Mouse (Mus musculus): ENCODE results near the gene Atp10a. TPM values are rescaled to one million over a fixed set of nuclear protein-coding genes. Genes with fewer than 3 reads are reported as not detected.

The Atp10a gene
- polyA plus RNA-seq (2012; rRNA removed) = 0.58 and 0.60 TPM in 2 replicates
- 0.42 and 0.52 TPM in 2 replicates for polyA plus RNA-seq (2014; fragmentation: Nextera tagmentation; extraction: Ambion mirVana)

DNA sequence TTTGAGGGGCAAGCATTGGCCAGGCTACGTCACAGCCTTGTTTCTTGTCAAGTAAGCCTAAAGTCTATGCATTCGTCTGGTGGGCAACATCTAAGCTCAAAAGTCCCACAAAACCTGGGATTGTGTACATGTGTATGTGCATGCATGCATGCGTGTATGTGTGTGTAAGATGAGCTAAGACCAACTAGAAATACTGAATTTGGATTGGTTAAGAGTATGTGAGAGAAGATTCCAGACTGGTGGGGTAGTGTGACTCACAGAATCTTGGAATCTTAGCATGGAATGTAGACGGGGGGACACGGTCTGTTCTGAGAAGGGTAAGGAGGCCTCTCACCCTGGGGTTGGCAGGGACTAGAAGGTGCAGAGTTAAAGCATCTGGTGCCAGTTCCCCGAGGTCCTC lies at the start of gene Atp10a:
Gene Atp10a, plus strand, starts transcription at position 301 of the 400 bp plus-strand sequence.
- no peaks in the 10 kb centered on the region for H3K9me3 ChIP-seq (ENCODE audit: control insufficient read depth, low read length)
- H3K27me3 ChIP-seq (ENCODE audit: control insufficient read depth, insufficient read depth, low read length) = peaks cover 13% of the 10 kb centered on the region
- H3K9ac ChIP-seq (replicated peaks) = no peak within 1 kb of the TSS
- DNase-seq (ENCODE audit: low read depth in 3 of 3, low spot score in 3 of 3) = no peak
- WGBS (ENCODE audit: insufficient replicate concordance) = 57% methylated on average over 6 of the region's 6 CpGs
- ATAC-seq (ENCODE audit: insufficient read depth) = no peak
- TF ChIP-seq CTCF (IDR thresholded peaks at IDR 0.05; ENCODE audit: low read depth) (no peak), EP300 (IDR thresholded peaks at IDR 0.05; ENCODE audit: low read depth) (no peak)
- no peak within 1 kb of the TSS for H3K4me3 ChIP-seq (ENCODE audit: insufficient read depth in 1 of 2, low read depth in 2 of 2, low read length in 2 of 2)
- H3K27ac ChIP-seq = no peak within 1 kb of the TSS
- H3K4me1 ChIP-seq (replicated peaks; ENCODE audit: control insufficient read depth in 2 of 2, insufficient read depth in 2 of 2, low read length in 1 of 2) = peaks cover 0 to 2% of the 10 kb centered on the region in 2 experiments; a peak in 1 of 4 replicates
- H3K4me2 ChIP-seq (ENCODE audit: low read depth) = no peak within 1 kb of the TSS
- no peaks in the 10 kb centered on the region for H3K36me3 ChIP-seq (replicated peaks; ENCODE audit: control insufficient read depth, insufficient read depth, low read depth)

DNA sequence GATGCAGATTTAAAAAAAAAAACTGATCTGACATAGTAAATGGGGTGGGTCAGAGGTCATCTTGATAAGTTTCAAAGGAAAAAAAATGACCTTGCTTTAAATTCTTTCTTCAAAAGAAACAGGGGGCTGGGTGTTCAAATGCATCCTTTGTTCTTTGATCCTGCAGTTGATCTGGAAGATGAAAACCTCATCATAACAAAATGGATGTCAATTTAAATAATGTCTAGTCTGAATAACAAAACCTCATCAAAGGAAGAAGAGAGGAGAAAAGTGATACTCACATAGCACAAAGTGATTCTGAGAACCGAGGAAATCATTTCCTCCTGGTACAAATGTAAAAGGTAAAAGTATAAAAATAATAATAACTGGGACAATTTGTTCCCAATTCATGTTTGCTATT lies 37.9 kb upstream of the Atp10a start:
- 49% methylated on average over 1 of the region's 1 CpGs for whole genome bisulfite sequencing (ENCODE audit: insufficient replicate concordance)
- DNase-seq (ENCODE audit: low read depth in 3 of 3, low spot score in 3 of 3) = no peak
- H3K9ac ChIP-seq (replicated peaks) = no peak overlapping the region
- no peaks in the 10 kb centered on the region for H3K4me1 ChIP-seq (replicated peaks; ENCODE audit: control insufficient read depth in 2 of 2, insufficient read depth in 2 of 2, low read length in 1 of 2)
- TF ChIP-seq EP300 (IDR thresholded peaks at IDR 0.05; ENCODE audit: low read depth) = no peak
- no peak for TF ChIP-seq CTCF (IDR thresholded peaks at IDR 0.05; ENCODE audit: low read depth)
- H3K36me3 ChIP-seq (replicated peaks; ENCODE audit: control insufficient read depth, insufficient read depth, low read depth) = no peaks in the 10 kb centered on the region
- H3K4me3 ChIP-seq (ENCODE audit: insufficient read depth in 1 of 2, low read depth in 2 of 2, low read length in 2 of 2) = no peak overlapping the region
- H3K9me3 ChIP-seq (ENCODE audit: control insufficient read depth, low read length) = no peaks in the 10 kb centered on the region
- no peaks in the 10 kb centered on the region for H3K27me3 ChIP-seq (ENCODE audit: control insufficient read depth, insufficient read depth, low read length)
- H3K27ac ChIP-seq = no peak overlapping the region
- ATAC-seq (ENCODE audit: insufficient read depth) = no peak
- H3K4me2 ChIP-seq (ENCODE audit: low read depth) = no peak overlapping the region

DNA sequence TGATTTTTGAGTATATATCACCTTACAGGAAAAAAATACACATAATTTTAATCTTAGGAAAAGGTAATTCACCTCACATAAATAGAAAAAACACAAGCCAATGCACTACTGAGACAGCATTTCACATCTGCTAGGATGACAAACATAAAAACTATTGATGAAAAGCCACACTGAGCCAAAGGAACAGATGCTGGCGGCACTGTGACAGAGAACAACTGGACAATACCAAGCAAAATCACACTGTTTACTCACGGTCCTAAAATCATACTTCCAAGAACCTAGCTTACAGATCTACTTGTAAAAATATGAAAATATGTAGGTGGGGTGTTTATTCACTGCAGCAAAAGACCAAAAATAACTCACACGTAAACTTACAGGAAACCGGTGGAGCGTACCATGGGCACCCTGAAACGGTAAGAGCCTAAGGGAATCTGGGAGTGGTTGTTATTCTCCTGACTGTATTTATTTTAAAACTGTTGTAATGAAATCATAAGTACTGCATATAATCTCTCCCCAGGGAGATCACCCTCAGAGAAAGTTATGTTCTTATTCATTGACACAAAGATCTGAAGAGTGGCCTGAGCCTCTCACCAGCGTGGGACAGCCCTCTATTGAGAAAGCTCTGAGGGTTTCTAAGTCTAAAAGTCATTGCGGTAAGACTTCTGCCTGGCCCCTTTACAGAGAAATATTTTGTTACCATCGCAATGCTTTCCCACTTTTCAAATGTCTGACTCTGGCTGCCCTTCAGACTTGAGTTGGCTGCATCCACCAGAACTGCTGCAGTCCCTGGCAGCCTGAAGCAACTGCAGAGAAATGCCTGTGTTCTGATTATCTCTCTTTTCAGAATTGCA lies 29.4 kb upstream of the Atp10a start:
- Histone ChIP-seq H3K4me3 (ENCODE audit: insufficient read depth in 1 of 2, low read depth in 2 of 2, low read length in 2 of 2) (no peak overlapping the region), H3K36me3 (replicated peaks; ENCODE audit: control insufficient read depth, insufficient read depth, low read depth) (no peaks in the 10 kb centered on the region), H3K4me2 (ENCODE audit: low read depth) (no peak overlapping the region), H3K27ac (no peak overlapping the region), H3K4me1 (replicated peaks; ENCODE audit: control insufficient read depth in 2 of 2, insufficient read depth in 2 of 2, low read length in 1 of 2) (no peaks in the 10 kb centered on the region), H3K9ac (replicated peaks) (no peak overlapping the region), H3K9me3 (ENCODE audit: control insufficient read depth, low read length) (no peaks in the 10 kb centered on the region), H3K27me3 (ENCODE audit: control insufficient read depth, insufficient read depth, low read length) (no peaks in the 10 kb centered on the region)
- 65% methylated on average over 9 of the region's 9 CpGs for WGBS (ENCODE audit: insufficient replicate concordance)
- TF ChIP-seq CTCF (IDR thresholded peaks at IDR 0.05; ENCODE audit: low read depth) = no peak
- no peak for TF ChIP-seq EP300 (IDR thresholded peaks at IDR 0.05; ENCODE audit: low read depth)
- no peak for DNase-seq (ENCODE audit: low read depth in 3 of 3, low spot score in 3 of 3)
- no peak for ATAC-seq (ENCODE audit: insufficient read depth)

DNA sequence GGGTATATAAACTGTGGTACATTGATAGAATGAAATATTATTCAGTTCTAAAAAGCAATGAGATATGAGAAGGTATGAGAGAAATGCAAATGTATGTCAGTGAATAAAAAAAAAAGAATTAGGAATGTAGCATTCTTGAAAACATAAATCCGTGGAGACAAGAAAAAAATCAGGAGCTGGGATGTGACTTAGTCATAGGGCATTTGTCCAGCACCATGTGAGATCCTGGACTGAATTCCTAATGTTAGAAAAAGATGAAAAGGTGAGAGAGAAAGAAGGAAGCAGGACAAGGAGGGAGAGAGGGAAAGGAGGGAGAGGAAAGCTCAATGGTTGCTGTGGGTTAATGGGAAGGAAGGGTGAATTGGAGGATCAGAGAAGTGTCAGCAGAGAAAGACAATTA lies 28.6 kb upstream of the Atp10a start:
- Histone ChIP-seq H3K4me2 (ENCODE audit: low read depth) (no peak overlapping the region), H3K36me3 (replicated peaks; ENCODE audit: control insufficient read depth, insufficient read depth, low read depth) (no peaks in the 10 kb centered on the region), H3K4me1 (replicated peaks; ENCODE audit: control insufficient read depth in 2 of 2, insufficient read depth in 2 of 2, low read length in 1 of 2) (no peaks in the 10 kb centered on the region), H3K27ac (no peak overlapping the region), H3K27me3 (ENCODE audit: control insufficient read depth, insufficient read depth, low read length) (no peaks in the 10 kb centered on the region), H3K9me3 (ENCODE audit: control insufficient read depth, low read length) (no peaks in the 10 kb centered on the region), H3K9ac (replicated peaks) (no peak overlapping the region), H3K4me3 (ENCODE audit: insufficient read depth in 1 of 2, low read depth in 2 of 2, low read length in 2 of 2) (no peak overlapping the region)
- no peak for TF ChIP-seq CTCF (IDR thresholded peaks at IDR 0.05; ENCODE audit: low read depth)
- TF ChIP-seq EP300 (IDR thresholded peaks at IDR 0.05; ENCODE audit: low read depth) = no peak
- no peak for DNase-seq (ENCODE audit: low read depth in 3 of 3, low spot score in 3 of 3)
- WGBS (ENCODE audit: insufficient replicate concordance) = 29% methylated on average over 1 of the region's 1 CpGs
- no peak for ATAC-seq (ENCODE audit: insufficient read depth)

DNA sequence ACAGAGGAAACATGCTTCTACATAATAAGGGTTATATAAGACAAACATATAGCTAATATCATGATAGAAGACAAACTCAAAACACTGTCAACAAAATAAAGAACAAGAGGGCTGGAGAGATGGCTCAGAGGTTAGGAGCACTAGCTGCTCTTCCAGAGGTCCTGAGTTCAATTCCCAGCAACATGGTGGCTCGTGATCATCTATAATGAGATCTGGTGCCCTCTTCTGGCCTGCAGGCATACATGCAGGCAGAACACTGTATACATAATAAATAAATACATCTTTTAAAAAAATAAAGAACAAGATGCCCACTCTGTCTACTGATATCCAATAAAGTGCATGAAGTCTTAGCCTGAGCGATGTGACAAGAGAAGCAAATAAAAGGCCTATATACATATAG lies 26.7 kb upstream of the Atp10a start:
- ATAC-seq (ENCODE audit: insufficient read depth) = no peak
- WGBS (ENCODE audit: insufficient replicate concordance) = 58% methylated on average over 2 of the region's 2 CpGs

More for the DNA sequence above, 26.7 kb upstream of the Atp10a start:
- H3K4me2 ChIP-seq (ENCODE audit: low read depth) = no peak overlapping the region
- H3K9ac ChIP-seq (replicated peaks) = no peak overlapping the region
- no peak overlapping the region for H3K4me3 ChIP-seq (ENCODE audit: insufficient read depth in 1 of 2, low read depth in 2 of 2, low read length in 2 of 2)
- no peaks in the 10 kb centered on the region for H3K27me3 ChIP-seq (ENCODE audit: control insufficient read depth, insufficient read depth, low read length)
- TF ChIP-seq EP300 (IDR thresholded peaks at IDR 0.05; ENCODE audit: low read depth) = no peak
- no peak for TF ChIP-seq CTCF (IDR thresholded peaks at IDR 0.05; ENCODE audit: low read depth)
- H3K27ac ChIP-seq = no peak overlapping the region
- H3K4me1 ChIP-seq (replicated peaks; ENCODE audit: control insufficient read depth in 2 of 2, insufficient read depth in 2 of 2, low read length in 1 of 2) = no peaks in the 10 kb centered on the region
- DNase-seq (ENCODE audit: low read depth in 3 of 3, low spot score in 3 of 3) = no peak
- no peaks in the 10 kb centered on the region for H3K9me3 ChIP-seq (ENCODE audit: control insufficient read depth, low read length)
- no peaks in the 10 kb centered on the region for H3K36me3 ChIP-seq (replicated peaks; ENCODE audit: control insufficient read depth, insufficient read depth, low read depth)

Data from liver, embryonic 14.5 days (tissue).